Mouse (Mus musculus): ENCODE results near the gene 6720489N17Rik. TPM values are rescaled to one million over a fixed set of nuclear protein-coding genes. Genes with fewer than 3 reads are reported as not detected.
"Not testable (repeated sequence)": the region's sequence is repeated elsewhere in the genome, so short reads cannot be mapped to it uniquely, and the experiment has no call there.

The 6720489N17Rik gene
- 0.28 TPM for polyA plus RNA-seq (2021)

GRCm38 (mm10) chr13:62623577-62624276, at the start of gene 6720489N17Rik:
Gene 6720489N17Rik (minus strand): TSS chr13:62624182.
- POLR2A ChIA-PET, CTCF ChIA-PET, H3K27me3 ChIP-seq: not testable (repeated sequence)
- DNase-seq (ENCODE audit: low read depth, low spot score) (peak; percentile 6), ATAC-seq (peak; percentile 100)
- in situ Hi-C loops (cut with MboI; ENCODE audit: low pct_unique_long_range_greater_than_20kb): loop anchor here (10.0 kb wide), 1 partner anchor 241 kb away; no protein-coding TSS in a partner anchor

DNA sequence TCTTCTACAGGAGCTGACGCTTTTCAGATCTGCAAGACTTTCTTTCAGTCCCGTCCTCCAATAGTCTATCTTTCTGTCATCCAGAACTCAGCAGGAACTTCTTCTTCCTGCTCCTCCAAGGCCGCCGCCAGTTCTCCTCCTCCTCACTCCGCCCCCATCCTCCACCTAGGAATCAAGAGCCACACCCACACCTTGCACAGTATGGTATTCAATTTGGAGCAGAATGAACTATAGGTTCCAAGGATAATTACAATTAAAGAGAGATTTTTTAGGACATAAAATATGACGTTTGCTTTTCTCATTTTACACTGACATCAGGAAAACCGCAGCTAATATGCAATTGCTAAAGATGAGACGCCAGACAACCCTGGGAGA, 29.4 kb upstream of the 6720489N17Rik start:
- ChIA-PET CTCF (no interaction called here), POLR2A (no interaction called here)
- ATAC-seq: peak; percentile 58
- no peak for DNase-seq (ENCODE audit: low read depth, low spot score)
- in situ Hi-C loops (cut with MboI; ENCODE audit: low pct_unique_long_range_greater_than_20kb): no loop called here
- no peak for TF ChIP-seq CTCF (IDR thresholded peaks at IDR 0.05)
- H3K27me3 ChIP-seq: no peaks in the 10 kb centered on the region

- ATAC-seq (peak; percentile 100), DNase-seq (ENCODE audit: low read depth, low spot score) (peak; percentile 25)
- POLR2A ChIA-PET; H3K27me3 ChIP-seq; in situ Hi-C loops (cut with MboI; ENCODE audit: low pct_unique_long_range_greater_than_20kb); CTCF ChIA-PET: not testable (repeated sequence)
These were observed 28.8 kb upstream of the 6720489N17Rik start for GRCm38 (mm10) chr13:62652681-62653368.

DNA sequence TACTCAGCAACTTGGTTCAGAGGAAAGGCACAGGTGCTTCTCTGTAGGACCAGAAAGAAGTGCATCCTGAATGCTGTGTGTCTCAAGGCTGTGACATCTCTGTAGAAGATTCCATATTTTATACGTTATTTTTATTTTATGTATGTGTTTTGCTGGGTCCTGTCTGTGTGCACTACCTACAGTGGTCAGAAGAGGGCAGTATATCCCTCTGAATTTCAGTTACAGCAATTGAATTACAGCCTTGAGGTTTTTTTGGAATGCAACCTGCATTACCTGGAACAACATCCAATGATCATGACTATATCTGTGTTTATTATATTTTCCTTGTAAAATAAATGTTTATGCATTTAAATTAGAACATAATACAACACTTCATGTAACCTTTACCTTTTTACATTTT, 3.1 kb upstream of the 6720489N17Rik start:
- POLR2A ChIA-PET; H3K27me3 ChIP-seq; ATAC-seq; DNase-seq (ENCODE audit: low read depth, low spot score): not testable (repeated sequence)
- TF ChIP-seq CTCF (IDR thresholded peaks at IDR 0.05): peak; percentile 53
- CTCF ChIA-PET: interaction anchor here (1.0 to 4.1 kb wide), 3 partner anchors 191 to 229 kb away, joined by 3 to 18 read pairs (median 5); no protein-coding TSS in a partner anchor
- in situ Hi-C loops (cut with MboI; ENCODE audit: low pct_unique_long_range_greater_than_20kb): loop anchor here (10.0 kb wide), 1 partner anchor 238 kb away; no protein-coding TSS in a partner anchor

- CTCF ChIA-PET; H3K27me3 ChIP-seq; ATAC-seq; POLR2A ChIA-PET; DNase-seq (ENCODE audit: low read depth, low spot score): not testable (repeated sequence)
- in situ Hi-C loops (cut with MboI; ENCODE audit: low pct_unique_long_range_greater_than_20kb): loop anchor here (10.0 kb wide), 1 partner anchor 241 kb away; no protein-coding TSS in a partner anchor
These were observed 289 bp upstream of the 6720489N17Rik start for GRCm38 (mm10) chr13:62624277-62624665.

DNA sequence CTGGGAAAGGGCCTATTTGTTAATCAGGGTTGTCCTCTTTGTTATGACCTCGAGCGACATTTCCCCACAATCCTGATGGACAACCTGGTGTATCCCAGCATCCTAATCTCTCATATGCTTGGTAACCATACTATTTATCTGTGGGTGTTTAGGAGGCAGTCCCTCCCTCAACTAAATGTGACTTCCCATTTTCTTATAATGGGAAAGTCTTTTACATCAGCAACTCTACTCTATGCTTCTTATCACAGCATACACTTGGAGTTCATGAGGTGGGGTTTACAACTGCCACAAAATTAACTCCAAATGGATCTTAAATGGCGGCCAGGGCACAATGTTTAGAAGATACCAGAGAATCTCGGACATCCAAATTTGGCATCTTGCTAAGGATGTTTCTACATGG, 6.5 kb downstream of the 6720489N17Rik start:
- POLR2A ChIA-PET; ATAC-seq; CTCF ChIA-PET; DNase-seq (ENCODE audit: low read depth, low spot score); H3K27me3 ChIP-seq; in situ Hi-C loops (cut with MboI; ENCODE audit: low pct_unique_long_range_greater_than_20kb): not testable (repeated sequence)

GRCm38 (mm10) chr13:62571099-62571498, 52.9 kb downstream of the 6720489N17Rik start, which contains the start of gene Zfp934:
Gene Zfp934 (minus strand): TSS chr13:62571199.
- DNase-seq (ENCODE audit: low read depth, low spot score); ATAC-seq; CTCF ChIA-PET; H3K27me3 ChIP-seq; POLR2A ChIA-PET; in situ Hi-C loops (cut with MboI; ENCODE audit: low pct_unique_long_range_greater_than_20kb): not testable (repeated sequence)

DNA sequence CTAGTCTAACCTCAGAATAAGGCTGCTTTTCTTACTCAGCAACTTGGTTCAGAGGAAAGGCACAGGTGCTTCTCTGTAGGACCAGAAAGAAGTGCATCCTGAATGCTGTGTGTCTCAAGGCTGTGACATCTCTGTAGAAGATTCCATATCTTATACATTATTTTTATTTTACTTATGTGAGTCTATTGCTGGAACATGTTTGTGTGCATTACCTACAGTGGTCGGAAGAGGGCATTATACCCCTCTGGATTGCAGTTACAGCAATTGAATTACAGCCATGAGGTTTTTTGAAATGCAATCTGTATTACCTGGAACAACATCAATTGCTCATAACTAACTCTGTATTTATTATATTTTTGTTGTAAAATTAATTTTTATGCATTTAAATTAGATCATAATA, 62.3 kb downstream of the 6720489N17Rik start:
- DNase-seq (ENCODE audit: low read depth, low spot score); ATAC-seq; in situ Hi-C loops (cut with MboI; ENCODE audit: low pct_unique_long_range_greater_than_20kb); POLR2A ChIA-PET; H3K27me3 ChIP-seq; CTCF ChIA-PET: not testable (repeated sequence)
- peak; percentile 27 for TF ChIP-seq CTCF (IDR thresholded peaks at IDR 0.05)

GRCm38 (mm10) chr13:62558189-62559110, 65.5 kb downstream of the 6720489N17Rik start, which contains the start of gene Zfp935:
Gene Zfp935 (minus strand): TSS chr13:62558511.
- DNase-seq (ENCODE audit: low read depth, low spot score); CTCF ChIA-PET; H3K27me3 ChIP-seq; in situ Hi-C loops (cut with MboI; ENCODE audit: low pct_unique_long_range_greater_than_20kb); POLR2A ChIA-PET; ATAC-seq: not testable (repeated sequence)

Other genes with a start within 250 kb of the 6720489N17Rik start
- 0.50 TPM for gene Gm3604, start 241.0 kb downstream of the 6720489N17Rik start, polyA plus RNA-seq (2021)
- 9.1 TPM for gene Gm49359, start 157.3 kb downstream of the 6720489N17Rik start, polyA plus RNA-seq (2021)
- gene Zfp935, start 65.7 kb downstream of the 6720489N17Rik start, polyA plus RNA-seq (2021): 0.95 TPM
- gene Zfp934, start 53.0 kb downstream of the 6720489N17Rik start, polyA plus RNA-seq (2021): 4.9 TPM
- gene Platr25, start 136.5 kb upstream of the 6720489N17Rik start, polyA plus RNA-seq (2021): 8.1 TPM
- 2.5 TPM for gene Gm5141, start 161.6 kb upstream of the 6720489N17Rik start, polyA plus RNA-seq (2021)
- gene Fbp2, start 234.2 kb upstream of the 6720489N17Rik start, polyA plus RNA-seq (2021): 0.32 TPM